Mouse (Mus musculus): ENCODE measurements at regions not wholly inside any gene's neighbourhood (a gene's known extent, or its start where the extent isn't known, plus 50 kb on each side); places are given as distances from the start of the nearest gene placed in this dataset.

DNA sequence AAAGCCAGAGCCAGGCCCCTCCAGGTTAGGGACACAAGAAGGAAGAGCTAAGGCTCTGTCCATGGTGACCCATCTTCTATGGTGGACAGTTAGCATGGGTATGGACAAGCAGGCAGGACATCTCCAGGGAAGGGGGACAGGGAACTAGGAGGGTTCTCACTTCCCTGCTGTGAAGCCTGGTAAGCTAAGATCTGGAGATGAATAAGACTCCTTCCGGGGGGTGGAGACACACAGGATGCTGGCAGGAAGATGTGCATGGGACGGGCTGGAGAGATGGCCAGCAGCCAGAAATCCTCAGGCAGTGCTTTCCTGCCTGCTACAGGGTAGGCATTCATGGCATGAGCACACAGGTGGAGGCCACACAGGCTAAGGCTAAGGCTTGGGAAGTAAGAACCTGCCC is 198.2 kb upstream of the Ppp2r2d start:
- intact Hi-C loops (cut with DNase I): no loop called here
- DNase-seq (ENCODE audit: low spot score): no peak

DNA sequence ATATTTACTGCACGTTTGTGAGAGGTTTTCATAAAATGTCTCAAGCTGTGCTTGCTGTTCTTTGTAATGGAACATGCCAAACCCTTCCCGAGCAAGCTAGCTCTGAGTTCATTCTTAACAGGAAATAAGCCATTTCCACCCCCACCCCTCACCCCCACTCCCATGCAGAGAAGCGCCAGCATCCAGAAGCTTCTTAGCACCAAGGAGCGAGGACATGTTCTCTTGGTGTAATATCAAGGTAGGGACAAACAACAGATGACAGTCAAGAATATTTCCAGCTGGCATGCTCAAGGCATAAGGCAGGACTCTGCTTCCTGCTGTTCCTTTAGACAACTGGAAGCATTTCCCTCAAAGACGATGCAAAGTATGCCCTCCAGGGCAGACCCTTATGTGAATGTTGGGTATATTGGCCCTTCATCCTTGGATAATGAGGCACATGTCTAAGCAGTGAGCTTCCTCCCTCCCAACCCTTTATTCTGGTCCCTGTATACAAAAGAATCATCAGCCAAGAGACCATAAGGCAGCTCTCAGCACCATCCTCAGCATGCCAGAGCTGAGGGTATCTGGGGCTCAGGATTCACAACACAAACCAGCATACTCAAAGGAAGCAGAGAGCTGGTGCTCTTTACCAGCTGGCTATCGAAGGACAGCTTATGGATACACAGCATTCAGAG is 205.2 kb upstream of the Ppp2r2d start:
- intact Hi-C loops (cut with DNase I): no loop called here
- no peak for DNase-seq (ENCODE audit: low spot score)

DNA sequence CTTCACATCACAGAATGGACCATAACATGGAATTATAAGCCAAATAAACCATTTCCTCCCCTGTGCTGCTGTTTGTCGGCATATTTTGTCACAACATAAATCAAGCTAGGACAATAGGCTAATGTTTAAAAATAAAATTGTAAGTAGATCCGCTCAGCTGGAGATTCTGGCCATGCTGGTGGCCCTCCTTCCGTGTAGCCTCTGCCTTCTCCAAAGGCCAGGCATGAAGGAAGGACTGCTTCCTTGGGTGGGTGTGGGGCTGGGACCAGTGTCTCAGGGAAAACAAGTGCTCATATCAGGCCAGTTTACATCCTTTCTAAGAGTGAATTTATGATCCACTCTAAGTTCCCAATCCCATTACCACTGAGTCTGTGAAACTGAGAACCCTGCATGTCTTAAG is 206.3 kb upstream of the Ppp2r2d start:
- intact Hi-C loops (cut with DNase I): no loop called here
- DNase-seq (ENCODE audit: low spot score): no peak

DNA sequence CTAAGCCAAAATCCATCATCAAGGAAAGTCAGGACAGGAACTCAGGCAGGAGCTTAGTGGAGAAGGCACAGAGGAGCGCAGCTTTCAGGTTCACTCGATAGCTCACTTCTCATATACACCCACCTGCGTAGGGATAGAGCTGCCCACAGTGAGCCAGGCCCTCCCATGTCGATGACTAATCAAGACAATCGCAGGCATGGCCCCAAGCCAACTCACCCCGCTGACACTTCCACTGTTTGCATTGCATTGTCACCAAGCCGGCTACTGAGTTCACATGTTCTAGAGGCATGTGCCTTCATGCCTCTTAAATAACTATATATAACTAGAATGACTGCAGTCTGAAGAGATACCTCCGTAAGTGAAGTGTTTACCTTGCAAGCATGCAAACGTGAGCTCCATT is 219.8 kb upstream of the Ppp2r2d start:
- intact Hi-C loops (cut with DNase I): no loop called here
- no peak for DNase-seq (ENCODE audit: low spot score)

DNA sequence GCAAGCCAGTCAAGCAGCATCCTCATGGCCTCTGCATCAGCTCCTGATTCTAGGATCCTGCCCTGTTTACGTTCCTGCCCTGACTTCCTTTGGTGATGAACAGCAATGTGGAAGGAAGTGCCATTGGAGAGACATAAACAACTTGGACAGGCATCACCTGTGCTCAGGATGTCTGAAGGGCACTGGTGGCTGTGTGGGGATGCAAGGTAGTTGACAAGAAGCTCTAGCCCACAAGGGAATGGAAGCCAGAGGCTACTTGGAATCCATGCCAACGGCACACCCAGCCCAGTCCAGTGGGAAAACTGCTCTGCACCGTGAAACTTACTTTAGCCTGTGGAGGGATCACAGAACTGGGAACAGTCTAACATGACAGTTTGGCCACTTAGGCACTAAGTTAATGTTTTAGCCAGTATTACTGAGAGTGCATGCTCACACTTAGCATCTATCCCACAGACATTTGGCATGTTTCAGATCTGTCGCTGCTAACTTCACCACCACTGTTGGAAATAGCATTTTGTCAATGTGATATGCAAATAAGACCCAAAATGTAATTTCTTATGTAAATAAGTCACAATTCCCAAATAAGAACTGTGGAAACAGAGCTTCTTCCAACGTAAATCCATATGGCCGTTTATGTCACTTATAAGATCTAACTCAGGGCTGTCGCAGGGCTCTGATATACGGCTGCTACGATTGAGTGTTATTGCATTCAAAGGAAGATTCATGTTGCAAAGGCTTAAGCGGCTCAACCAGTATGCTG is 223.5 kb upstream of the Tcerg1l start:
- intact Hi-C loops (cut with DNase I): no loop called here
- no peak for DNase-seq (ENCODE audit: low spot score)

DNA sequence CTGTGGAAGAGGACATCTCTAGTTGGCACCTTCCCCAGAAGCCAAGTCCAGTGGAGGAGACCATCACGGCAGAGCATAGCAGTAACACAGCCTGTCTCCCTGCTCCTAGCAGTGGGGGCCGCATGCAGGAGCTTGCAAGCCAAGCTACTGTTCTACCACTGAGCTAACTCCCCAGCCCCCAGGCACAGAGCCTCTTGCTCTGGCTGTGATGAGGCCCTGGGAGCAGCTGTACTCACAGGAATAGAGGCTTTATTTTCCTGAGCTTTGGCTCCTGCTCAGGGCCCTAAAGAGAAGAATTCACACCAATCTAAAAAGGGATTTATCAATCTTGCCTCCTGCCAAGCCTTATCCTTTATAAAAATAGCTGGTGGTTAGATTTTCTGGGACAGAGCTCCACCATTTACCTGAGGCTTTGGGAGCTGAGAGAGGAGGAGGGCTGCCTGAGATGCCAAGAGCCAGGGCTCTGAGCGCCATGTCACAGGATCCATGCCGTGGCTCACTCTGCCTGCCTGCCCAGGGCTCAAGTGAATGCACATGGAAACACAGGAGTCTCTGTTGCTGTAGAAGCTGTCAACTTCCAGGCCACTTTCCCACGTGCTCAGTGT is 222.7 kb upstream of the Tcerg1l start:
- DNase-seq (ENCODE audit: low spot score): no peak
- intact Hi-C loops (cut with DNase I): no loop called here

DNA sequence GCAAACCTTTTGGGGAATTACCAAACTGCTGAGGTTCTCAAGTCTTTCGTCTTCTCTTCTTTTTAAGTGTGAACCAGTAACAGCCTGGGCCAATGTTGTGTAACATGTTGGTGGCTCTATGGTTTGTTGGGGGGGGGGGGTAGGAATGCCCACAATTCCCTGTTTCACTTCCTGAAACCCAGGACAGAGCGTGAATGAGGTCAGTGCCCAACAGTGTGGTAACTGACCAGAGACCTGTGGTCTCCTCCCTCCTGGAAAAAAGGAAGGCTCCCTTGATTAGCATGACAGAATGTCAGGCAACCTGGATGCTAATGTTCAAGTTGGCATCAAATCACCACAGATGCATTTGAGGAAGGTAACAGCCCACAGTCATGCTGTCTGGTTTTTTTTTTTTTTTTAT is 218.9 kb upstream of the Tcerg1l start:
- DNase-seq (ENCODE audit: low spot score): no peak
- intact Hi-C loops (cut with DNase I): no loop called here

DNA sequence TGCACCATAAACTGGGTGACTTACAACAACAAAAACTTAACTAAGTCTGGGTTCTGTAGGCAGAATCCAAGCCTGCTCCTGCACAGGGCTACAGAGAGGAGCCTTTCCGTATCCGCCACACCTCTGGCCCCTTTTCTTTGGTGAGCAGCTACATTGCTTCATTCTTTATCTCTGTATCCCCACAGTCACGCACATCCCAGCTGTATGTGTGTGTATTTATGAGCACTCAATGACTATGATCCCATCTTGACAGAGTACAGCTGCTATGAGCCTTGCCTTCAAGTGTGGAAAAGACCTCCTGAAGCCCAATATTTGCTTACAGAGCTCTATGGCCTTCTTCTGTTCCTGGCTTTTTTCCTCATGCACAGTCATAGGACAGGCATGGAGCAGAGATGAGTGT is 212.1 kb upstream of the Tcerg1l start:
- intact Hi-C loops (cut with DNase I): no loop called here
- no peak for DNase-seq (ENCODE audit: low spot score)

DNA sequence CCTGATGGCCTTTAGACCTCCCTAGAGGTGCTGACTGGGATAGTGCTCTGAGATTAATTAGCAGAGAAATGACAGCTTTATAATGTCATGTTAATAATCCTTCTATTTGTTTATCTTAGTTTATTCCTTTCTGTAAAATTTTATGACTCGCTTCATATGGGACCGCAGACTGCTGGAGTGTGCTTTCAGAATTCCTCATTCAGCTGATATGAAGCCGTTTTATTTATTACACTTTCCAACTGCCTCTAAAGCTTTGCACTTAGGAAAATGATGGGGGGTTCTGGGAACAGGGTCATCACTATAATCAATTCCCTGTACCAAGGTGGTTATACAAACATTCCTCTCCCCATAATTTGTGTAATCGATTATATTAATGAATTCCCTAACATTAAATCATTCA is 211.6 kb upstream of the Tcerg1l start:
- no peak for DNase-seq (ENCODE audit: low spot score)
- intact Hi-C loops (cut with DNase I): no loop called here

DNA sequence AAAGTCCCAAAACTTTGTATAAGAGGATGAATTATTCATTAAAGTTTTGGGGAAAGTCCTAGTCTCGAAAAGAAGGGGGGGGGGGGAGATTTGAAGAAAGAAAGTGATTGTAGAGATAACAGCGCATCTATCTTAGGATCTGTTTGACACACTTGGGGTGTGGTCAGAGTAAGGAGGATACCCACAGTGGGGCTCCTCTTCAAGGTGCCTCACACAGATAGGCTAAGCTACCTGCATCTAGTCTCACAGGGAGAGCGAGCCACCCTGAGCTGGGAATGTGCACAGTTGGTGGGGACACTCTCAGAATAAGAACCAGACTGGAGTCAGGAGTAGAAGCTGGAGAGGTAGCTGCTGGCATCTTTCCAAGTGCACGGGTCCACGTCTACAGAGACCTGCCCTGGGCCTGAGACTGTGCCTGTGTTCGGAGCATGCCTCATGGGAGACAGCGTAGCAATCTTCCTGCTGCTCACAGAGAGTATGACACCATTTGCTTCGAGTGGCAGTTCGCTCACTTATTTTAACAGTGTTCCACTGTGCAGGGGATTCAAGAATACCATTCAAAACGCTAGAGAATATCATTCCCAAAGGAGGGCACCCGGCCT is 208.9 kb upstream of the Tcerg1l start:
- intact Hi-C loops (cut with DNase I): no loop called here
- no peak for DNase-seq (ENCODE audit: low spot score)

DNA sequence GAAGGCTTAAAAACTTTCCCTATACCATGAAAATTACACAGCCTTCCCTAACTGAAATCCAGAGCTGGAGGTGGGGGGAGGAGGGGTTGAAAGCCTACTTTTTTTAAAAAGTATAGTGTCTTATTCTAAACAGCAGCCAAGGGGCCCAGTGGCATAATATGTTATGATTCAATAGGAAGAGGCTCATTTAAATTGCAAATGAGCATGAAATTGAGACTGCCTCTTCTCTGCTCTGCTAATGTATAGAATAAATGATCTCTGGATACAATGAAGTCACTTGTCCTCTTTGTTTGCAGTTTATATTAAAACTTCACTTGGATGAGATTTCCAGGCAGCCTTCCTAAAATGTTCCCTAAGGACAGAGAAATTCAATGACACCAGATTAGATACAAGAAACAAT is 208.4 kb upstream of the Tcerg1l start:
- intact Hi-C loops (cut with DNase I): no loop called here
- DNase-seq (ENCODE audit: low spot score): no peak

DNA sequence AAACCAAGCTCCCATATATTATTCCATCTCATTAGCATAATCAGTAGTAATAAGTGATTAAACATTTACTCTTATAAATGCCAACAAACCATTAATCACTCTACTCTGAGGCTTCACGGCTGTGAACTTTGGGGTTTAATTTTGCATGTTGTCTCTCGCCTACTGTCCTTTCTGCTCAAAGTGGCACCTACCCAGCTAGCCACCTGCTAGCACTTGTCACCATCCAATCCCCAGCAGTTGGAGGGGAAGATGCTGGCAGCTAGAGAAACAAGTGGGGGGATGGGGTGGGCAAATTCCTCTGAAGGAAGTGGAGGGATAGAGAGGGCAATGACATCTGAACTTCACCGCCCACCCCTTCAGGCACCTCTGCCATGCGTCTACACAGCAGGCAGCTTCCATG is 204.2 kb upstream of the Tcerg1l start:
- intact Hi-C loops (cut with DNase I): no loop called here
- DNase-seq (ENCODE audit: low spot score): no peak

DNA sequence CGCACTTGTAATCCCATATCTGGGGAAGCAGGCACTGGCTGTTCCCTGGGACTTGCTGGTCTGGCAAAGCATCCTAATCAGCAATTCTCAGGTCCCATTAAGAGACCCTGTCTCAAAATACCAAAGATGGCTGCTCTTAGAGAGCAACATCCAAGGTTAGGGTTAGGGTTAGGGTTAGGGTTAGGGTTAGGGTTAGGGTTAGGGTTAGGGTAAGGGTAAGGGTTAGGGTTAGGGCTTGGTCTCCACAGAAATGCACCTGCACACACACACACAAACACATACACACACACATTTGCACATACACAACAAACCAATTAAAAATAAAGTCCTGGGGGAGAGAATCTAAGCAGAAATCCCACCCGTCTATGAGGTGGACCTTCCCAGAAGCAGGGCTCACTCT is 195.8 kb upstream of the Tcerg1l start:
- DNase-seq (ENCODE audit: low spot score): no peak
- intact Hi-C loops (cut with DNase I): no loop called here

DNA sequence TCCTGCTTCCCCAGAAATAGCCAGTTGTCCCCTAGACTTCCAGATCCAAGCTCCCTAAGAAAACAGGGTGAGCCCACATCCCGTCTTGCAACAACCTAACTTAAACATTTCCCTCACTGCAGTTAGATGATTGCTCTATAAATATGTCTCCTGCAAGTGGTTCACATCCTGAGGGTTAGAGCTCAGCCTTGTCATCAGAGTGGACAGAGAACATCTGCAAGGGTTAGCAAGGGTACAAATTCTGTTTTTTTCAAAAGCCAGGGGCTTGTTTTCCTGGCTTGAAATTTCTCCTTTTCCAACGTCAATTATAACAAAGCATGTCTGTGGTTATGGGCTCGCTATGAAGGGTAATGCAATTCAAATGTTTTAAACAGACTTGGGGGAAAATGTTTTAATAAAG is 169.8 kb upstream of the Tcerg1l start:
- intact Hi-C loops (cut with DNase I): no loop called here
- no peak for DNase-seq (ENCODE audit: low spot score)

DNA sequence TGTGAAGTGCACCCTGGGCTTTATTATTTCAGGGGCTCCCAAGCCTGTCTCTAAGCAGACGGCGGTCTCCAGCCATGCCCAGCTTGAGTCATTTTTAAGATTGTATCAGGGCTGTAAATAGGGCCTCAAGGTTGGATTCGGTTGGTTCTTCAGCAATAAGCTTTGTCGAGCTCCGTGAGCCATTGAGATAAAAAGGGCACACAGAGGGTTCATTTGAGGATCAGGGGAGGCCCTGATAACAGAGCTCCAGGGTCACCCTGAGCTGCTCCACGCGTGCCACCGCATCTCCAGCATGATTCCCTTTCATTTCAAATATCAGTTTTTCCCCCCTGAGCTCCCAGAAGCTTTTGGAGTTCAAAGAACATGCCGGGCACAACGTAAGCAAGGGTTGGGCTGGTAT is 154.1 kb upstream of the Tcerg1l start:
- intact Hi-C loops (cut with DNase I): no loop called here

DNA sequence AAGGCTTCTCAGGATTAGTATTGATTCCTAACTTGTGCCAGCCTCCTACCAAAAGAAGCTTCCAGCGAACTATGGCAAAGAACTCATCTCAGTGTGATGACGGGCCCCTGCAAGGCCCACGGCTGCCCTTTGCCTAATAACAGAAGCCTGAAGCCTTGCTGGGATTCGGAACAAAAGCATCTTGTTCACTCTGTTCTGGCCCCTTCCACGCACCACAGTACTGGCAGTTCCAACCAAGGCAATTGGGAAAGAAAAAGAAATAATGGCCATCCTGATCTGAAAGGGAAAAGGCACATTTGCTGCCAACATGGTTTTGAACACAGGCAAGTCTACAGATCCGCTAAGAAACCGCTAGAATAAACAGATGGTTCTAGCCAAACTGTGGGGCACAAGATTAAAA is 150.4 kb upstream of the Tcerg1l start:
- intact Hi-C loops (cut with DNase I): no loop called here
- DNase-seq (ENCODE audit: low spot score): no peak

More for the DNA sequence above, 154.1 kb upstream of the Tcerg1l start:
- no peak for DNase-seq (ENCODE audit: low spot score)

DNA sequence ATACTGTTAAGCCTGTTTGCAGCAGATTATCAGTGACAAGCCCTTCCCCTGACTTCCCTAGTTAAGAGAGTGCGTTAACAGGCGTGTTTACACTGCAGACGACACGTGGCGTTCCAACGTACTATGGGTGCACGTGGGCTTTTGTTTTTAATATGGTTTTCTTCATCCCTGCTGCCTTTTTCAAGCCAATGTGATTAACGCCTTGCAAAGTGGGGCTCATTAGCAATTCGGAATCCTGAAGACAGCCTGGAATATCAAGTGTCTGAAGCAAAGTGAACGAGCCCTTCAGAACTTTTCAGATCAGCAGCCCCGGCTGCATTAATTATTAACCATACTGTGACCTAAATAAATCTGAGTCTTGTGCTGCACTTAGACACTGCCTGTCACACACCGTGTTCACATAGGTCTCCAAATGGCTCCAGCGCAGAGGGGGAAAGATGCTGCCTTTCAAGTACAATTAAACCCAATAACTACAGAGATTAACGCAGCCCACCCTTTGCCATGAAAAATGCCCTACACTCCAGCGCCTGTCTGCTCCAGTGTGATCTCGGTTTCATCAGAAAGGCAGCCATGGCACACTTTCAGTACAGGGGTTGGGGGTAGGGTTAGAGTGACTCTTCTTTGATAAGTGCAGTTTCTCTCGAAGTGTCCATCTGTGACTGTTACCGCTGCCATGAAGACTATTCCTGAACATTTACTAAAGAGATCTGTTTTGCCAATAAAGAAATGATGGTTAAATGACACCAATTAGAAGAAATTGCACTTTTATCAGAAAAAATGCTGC is 140.7 kb upstream of the Tcerg1l start:
- no peak for DNase-seq (ENCODE audit: low spot score)
- intact Hi-C loops (cut with DNase I): no loop called here

DNA sequence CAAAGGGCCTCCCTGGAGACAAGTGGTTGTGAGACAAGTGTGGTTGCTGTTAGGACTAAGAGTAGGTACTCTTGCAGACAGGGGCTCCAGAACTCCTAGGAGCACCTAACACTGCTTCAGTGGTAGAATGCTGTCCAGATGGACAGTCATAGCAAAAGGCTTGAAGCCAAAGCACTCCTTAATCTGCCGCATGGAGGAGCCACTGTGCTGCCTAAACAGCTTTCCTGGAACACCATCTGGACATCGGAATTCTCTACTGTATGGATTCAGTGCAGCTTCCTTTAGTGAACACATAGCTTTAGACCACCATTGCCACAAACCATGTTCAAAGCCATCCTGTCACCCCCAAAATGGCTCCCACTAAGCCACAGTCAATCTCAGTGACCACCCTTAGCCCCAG is 128.6 kb upstream of the Tcerg1l start:
- intact Hi-C loops (cut with DNase I): no loop called here
- DNase-seq (ENCODE audit: low spot score): no peak

DNA sequence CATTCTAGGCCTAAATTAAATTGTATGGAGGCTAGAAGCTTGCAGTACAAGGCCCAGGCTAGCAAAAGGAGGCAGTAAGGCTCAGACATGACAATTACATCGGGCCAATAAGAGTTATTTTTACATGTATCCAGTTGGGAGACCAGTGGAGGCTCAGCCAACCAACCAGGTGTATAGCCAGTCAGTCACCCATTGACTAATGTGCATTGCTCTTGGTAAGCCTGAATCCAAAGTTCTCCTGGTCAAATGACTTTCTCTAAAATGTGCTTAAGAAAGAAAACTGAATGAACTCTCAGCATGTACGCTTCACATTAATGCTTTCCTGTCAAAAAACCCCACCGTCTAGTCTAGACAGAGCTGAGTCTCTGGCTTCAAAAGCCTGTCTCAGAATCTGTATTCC is 127.4 kb upstream of the Tcerg1l start:
- no peak for DNase-seq (ENCODE audit: low spot score)
- intact Hi-C loops (cut with DNase I): no loop called here

DNA sequence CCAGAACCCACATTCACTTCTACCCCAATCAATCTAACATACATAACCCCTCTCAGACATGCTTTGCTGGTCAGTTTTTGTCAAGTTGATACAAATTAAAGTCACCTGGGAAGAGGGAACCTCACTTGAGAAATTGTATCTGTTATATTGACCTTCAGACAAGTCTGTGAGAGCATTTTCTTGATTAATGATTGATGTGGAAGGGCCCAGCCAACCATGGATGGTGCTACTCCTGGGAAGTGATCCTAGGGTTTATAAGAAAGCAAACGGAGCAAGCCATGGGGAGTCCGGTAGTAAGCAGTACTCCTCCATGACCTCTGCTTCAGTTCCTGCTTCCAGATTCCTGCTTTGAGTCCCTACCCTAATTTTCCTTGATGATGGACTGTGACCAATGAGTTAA is 116.6 kb upstream of the Tcerg1l start:
- intact Hi-C loops (cut with DNase I): no loop called here
- DNase-seq (ENCODE audit: low spot score): no peak

Measured in heart, postnatal 25 days (tissue).